Mouse (Mus musculus) heart, postnatal 0 days (tissue): ENCODE results near the gene Sez6l. TPM values are rescaled to one million over a fixed set of nuclear protein-coding genes. Genes with fewer than 3 reads are reported as not detected.
A peak's percentile ranks its signal among the peaks of the same experiment; 100 is the strongest.

Source experiments
- ATAC-seq: fragments of 200-750 bp; cut with Nextera tagmentation; 2 replicates; pipeline ENCODE4 v1.8.0; 2017; ENCODE audit warnings: low read depth, moderate number of reproducible peaks, moderate library complexity; ENCODE audit not compliant: insufficient read depth
- DNase-seq: peaks from one replicate; pipeline ENCODE4 v3.0.0-alpha.2; 2016; ENCODE audit warnings: low spot score
- H3K27ac ChIP-seq: fragments of 300-500 bp; sonication (generic); 2 replicates; pipeline ENCODE4 v1.5.1; 2014; ENCODE audit warnings: low read depth, mild to moderate bottlenecking
- H3K27me3 ChIP-seq: fragments of 300-500 bp; sonication (generic); 2 replicates; pipeline ENCODE4 v1.6.1; 2014; ENCODE audit warnings: low read length, mixed read lengths; ENCODE audit not compliant: control insufficient read depth, insufficient read depth
- H3K36me3 ChIP-seq: fragments of 300-500 bp; sonication (generic); replicated peaks from 2 replicates; pipeline ENCODE4 v1.6.1; 2014; ENCODE audit warnings: low read length, mixed read lengths; ENCODE audit not compliant: control insufficient read depth, insufficient read depth
- H3K4me1 ChIP-seq: fragments of 300-500 bp; sonication (generic); 2 replicates; pipeline ENCODE4 v1.6.1; 2014; ENCODE audit warnings: antibody characterized with exemption; ENCODE audit not compliant: control insufficient read depth, insufficient read depth
- H3K4me2 ChIP-seq: fragments of 300-500 bp; sonication (generic); 2 replicates; pipeline ENCODE4 v1.6.1; 2014; ENCODE audit warnings: low read depth, mild to moderate bottlenecking, low read length, moderate library complexity
- H3K4me3 ChIP-seq: fragments of 300-500 bp; sonication (generic); 2 replicates; pipeline ENCODE4 v1.5.1; 2014; ENCODE audit warnings: low read depth, low read length
- H3K9ac ChIP-seq: fragments of 300-500 bp; sonication (generic); replicated peaks from 2 replicates; pipeline ENCODE4 v1.6.1; 2014; ENCODE audit warnings: low read depth, low read length, mixed read lengths
- H3K9me3 ChIP-seq: fragments of 300-500 bp; sonication (generic); replicated peaks from 2 replicates; pipeline ENCODE4 v1.6.1; 2016; ENCODE audit warnings: low read length; ENCODE audit not compliant: control insufficient read depth
- CTCF ChIP-seq: IDR thresholded peaks from 2 replicates; pipeline ENCODE4 v1.5.1; 2016; ENCODE audit warnings: antibody characterized with exemption, control low read depth, low read depth
- EP300 ChIP-seq: IDR thresholded peaks from 2 replicates; pipeline ENCODE4 v1.6.1; 2016; ENCODE audit warnings: antibody characterized with exemption, low read depth
- WGBS: fragments of 180-500 bp; shearing (Covaris S2); extraction: QIAGEN DNeasy Blood & Tissue Kit; methylation state at CpG from one replicate; pipeline ENCODE4 v1.1.7; 2014; 5-methylcytosine and 5-hydroxymethylcytosine counted together
- polyA plus RNA-seq: library from polyadenylated mRNA; unstranded; fragments of >200 nt; fragmentation: Nextera tagmentation; extraction: Ambion mirVana; gene quantifications from 2 replicates; pipeline ENCODE4 v1.2.1, GENCODE M21; 2015
- total RNA-seq: library from RNA; depleted of rRNA; stranded (reverse); fragments of >200 nt; gene quantifications from 2 replicates; pipeline ENCODE4 v1.2.3, GENCODE M21; 2014; ENCODE audit warnings: low replicate concordance

The Sez6l gene
- total and polyA plus RNA-seq, 2 experiments from 2014 or later = 0.10 TPM; not detected in 1

- H3K4me1 ChIP-seq = no peaks in the 10 kb centered on the region
- no peaks in the 10 kb centered on the region for H3K36me3 ChIP-seq
- H3K27me3 ChIP-seq = peaks cover 72% of the 10 kb centered on the region
- no peak overlapping the region for H3K27ac ChIP-seq
- H3K9ac ChIP-seq = no peak overlapping the region
- no peak overlapping the region for H3K4me2 ChIP-seq
- no peak overlapping the region for H3K4me3 ChIP-seq
- no peak for TF ChIP-seq CTCF
- TF ChIP-seq EP300 = no peak
- no peaks in the 10 kb centered on the region for H3K9me3 ChIP-seq
- DNase-seq (no peak), ATAC-seq (no peak)
- WGBS = 68% methylated on average over 8 of the region's 8 CpGs
Measured at GRCm38 (mm10) chr5:112483030-112483429, 94.0 kb downstream of the Sez6l start.

- peaks cover 73% of the 10 kb centered on the region for H3K27me3 ChIP-seq
- 65% methylated on average over 13 of the region's 13 CpGs for WGBS
- no peak overlapping the region for H3K27ac ChIP-seq
- DNase-seq (no peak), ATAC-seq (no peak)
- H3K4me2 ChIP-seq = no peak overlapping the region
- TF ChIP-seq CTCF (no peak), EP300 (no peak)
- H3K4me1 ChIP-seq = no peaks in the 10 kb centered on the region
- H3K9ac ChIP-seq = no peak overlapping the region
- no peaks in the 10 kb centered on the region for H3K9me3 ChIP-seq
- H3K36me3 ChIP-seq = no peaks in the 10 kb centered on the region
- no peak overlapping the region for H3K4me3 ChIP-seq
Measured at GRCm38 (mm10) chr5:112482551-112482950, 94.4 kb downstream of the Sez6l start.

GRCm38 (mm10) chr5:112481946-112482410 is 95.0 kb downstream of the Sez6l start:
- no peak for TF ChIP-seq CTCF
- TF ChIP-seq EP300 = no peak
- Histone ChIP-seq H3K27ac (no peak overlapping the region), H3K27me3 (peaks cover 70% of the 10 kb centered on the region), H3K4me3 (no peak overlapping the region), H3K9me3 (no peaks in the 10 kb centered on the region), H3K9ac (no peak overlapping the region), H3K4me1 (no peaks in the 10 kb centered on the region), H3K4me2 (no peak overlapping the region), H3K36me3 (no peaks in the 10 kb centered on the region)
- DNase-seq (no peak), ATAC-seq (no peak)
- 32% methylated on average over 19 of the region's 19 CpGs for WGBS

GRCm38 (mm10) chr5:112473453-112473852 is 103.5 kb downstream of the Sez6l start:
- H3K4me3 ChIP-seq = no peak overlapping the region
- peaks cover 56% of the 10 kb centered on the region for H3K27me3 ChIP-seq
- H3K36me3 ChIP-seq = no peaks in the 10 kb centered on the region
- no peaks in the 10 kb centered on the region for H3K9me3 ChIP-seq
- TF ChIP-seq CTCF = no peak
- no peak for TF ChIP-seq EP300
- no peak overlapping the region for H3K4me2 ChIP-seq
- no peaks in the 10 kb centered on the region for H3K4me1 ChIP-seq
- no peak overlapping the region for H3K27ac ChIP-seq
- WGBS = 41% methylated on average over 6 of the region's 6 CpGs
- ATAC-seq (no peak), DNase-seq (no peak)
- no peak overlapping the region for H3K9ac ChIP-seq

GRCm38 (mm10) chr5:112470144-112470543 is 106.8 kb downstream of the Sez6l start:
- no peak overlapping the region for H3K4me3 ChIP-seq
- H3K9me3 ChIP-seq = no peaks in the 10 kb centered on the region
- ATAC-seq (no peak), DNase-seq (peak; percentile 51)
- no peak overlapping the region for H3K4me2 ChIP-seq
- 62% methylated on average over 6 of the region's 6 CpGs for WGBS
- H3K27ac ChIP-seq = no peak overlapping the region
- H3K4me1 ChIP-seq = no peaks in the 10 kb centered on the region
- no peak overlapping the region for H3K9ac ChIP-seq
- H3K27me3 ChIP-seq = peaks cover 58% of the 10 kb centered on the region
- no peaks in the 10 kb centered on the region for H3K36me3 ChIP-seq
- TF ChIP-seq CTCF (peak; percentile 65), EP300 (no peak)

GRCm38 (mm10) chr5:112468986-112469581 is 107.9 kb downstream of the Sez6l start:
- peaks cover 59% of the 10 kb centered on the region for H3K27me3 ChIP-seq
- 69% methylated on average over 4 of the region's 4 CpGs for WGBS
- H3K27ac ChIP-seq = no peak overlapping the region
- no peak overlapping the region for H3K4me3 ChIP-seq
- H3K4me2 ChIP-seq = no peak overlapping the region
- no peaks in the 10 kb centered on the region for H3K9me3 ChIP-seq
- H3K9ac ChIP-seq = no peak overlapping the region
- DNase-seq (no peak), ATAC-seq (no peak)
- no peaks in the 10 kb centered on the region for H3K4me1 ChIP-seq
- TF ChIP-seq CTCF (no peak), EP300 (no peak)
- no peaks in the 10 kb centered on the region for H3K36me3 ChIP-seq
